Mouse (Mus musculus) heart, embryonic 14.5 days (tissue): ENCODE measurements around the gene Serpinb8. TPM values are rescaled to one million over a fixed set of nuclear protein-coding genes. Genes with fewer than 3 reads are reported as not detected.

Experiments
- ATAC-seq: fragments of 200-750 bp; cut with Nextera tagmentation; 2 replicates; pipeline ENCODE4 v1.8.0; 2017; ENCODE audit warnings: low read depth, moderate TSS enrichment; ENCODE audit not compliant: insufficient number of reproducible peaks, insufficient read depth, low FRiP score
- H3K27ac ChIP-seq, 2 experiments: fragments of 200-500 bp in 1 of 2; fragments of 300-500 bp in 1 of 2; sonication (generic) in 1 of 2; replicated peaks in 1 of 2; 2 replicates each; pipeline ENCODE4 v1.5.1; 2012 to 2014; ENCODE audit warnings: low read depth in 2 of 2, low read length in 2 of 2, control low read depth in 1 of 2, mild to moderate bottlenecking in 1 of 2, mixed read lengths in 1 of 2; ENCODE audit not compliant: control insufficient read depth in 1 of 2, insufficient read depth in 1 of 2
- H3K27me3 ChIP-seq: fragments of 300-500 bp; sonication (generic); 2 replicates; pipeline ENCODE4 v1.6.1; 2014; ENCODE audit warnings: mild to moderate bottlenecking, low read length, control low read depth; ENCODE audit not compliant: control insufficient read depth, insufficient read depth
- H3K36me3 ChIP-seq: fragments of 300-500 bp; sonication (generic); 2 replicates; pipeline ENCODE4 v1.6.1; 2014; ENCODE audit warnings: mild to moderate bottlenecking, control low read depth, low read length, mixed read lengths; ENCODE audit not compliant: control insufficient read depth, insufficient read depth
- H3K4me1 ChIP-seq, 2 experiments: fragments of 200-500 bp in 1 of 2; fragments of 300-500 bp in 1 of 2; sonication (generic) in 1 of 2; 2 replicates each; pipeline ENCODE4 v1.6.1; 2012 to 2014; ENCODE audit warnings: low read length in 2 of 2, control low read depth in 1 of 2, mixed read lengths in 1 of 2; ENCODE audit not compliant: control insufficient read depth in 2 of 2, insufficient read depth in 2 of 2
- H3K4me2 ChIP-seq: fragments of 300-500 bp; sonication (generic); 2 replicates; pipeline ENCODE4 v1.6.1; 2014; ENCODE audit warnings: mild to moderate bottlenecking, low read length
- H3K4me3 ChIP-seq, 2 experiments: fragments of 200-500 bp in 1 of 2; fragments of 300-500 bp in 1 of 2; sonication (generic) in 1 of 2; 2 replicates each; pipeline ENCODE4 v1.5.1; 2012 to 2014; ENCODE audit warnings: low read length in 2 of 2, mild to moderate bottlenecking in 2 of 2, control low read depth in 1 of 2, low read depth in 1 of 2, moderate library complexity in 1 of 2; ENCODE audit not compliant: control insufficient read depth in 1 of 2, insufficient read depth in 1 of 2
- H3K9ac ChIP-seq: fragments of 300-500 bp; sonication (generic); 2 replicates; pipeline ENCODE4 v1.6.1; 2014; ENCODE audit warnings: mild to moderate bottlenecking, low read length
- H3K9me3 ChIP-seq: fragments of 300-500 bp; sonication (generic); 2 replicates; pipeline ENCODE4 v1.6.1; 2016; ENCODE audit warnings: low read length, control low read depth; ENCODE audit not compliant: control insufficient read depth
- WGBS: fragments of 180-500 bp; shearing (Covaris S2); extraction: QIAGEN DNeasy Blood & Tissue Kit; methylation state at CpG from one replicate; pipeline ENCODE4 v1.1.7; 2014; 5-methylcytosine and 5-hydroxymethylcytosine counted together
- polyA plus RNA-seq: library from polyadenylated mRNA; unstranded; fragments of >200 nt; fragmentation: Nextera tagmentation; extraction: Ambion mirVana; gene quantifications from 2 replicates; pipeline ENCODE4 v1.2.1, GENCODE M21; 2014

Gene Serpinb8
- polyA plus RNA-seq, 1 experiment from 2014 or later = 3.1 TPM

GRCm38 (mm10) chr1:107598476-107598875 is 8.7 kb downstream of the Serpinb8 start:
- no peaks in the 10 kb centered on the region for H3K36me3 ChIP-seq
- no peak overlapping the region for H3K4me3 ChIP-seq
- no peak for ATAC-seq
- no peak overlapping the region for H3K9ac ChIP-seq
- no peak overlapping the region for H3K4me2 ChIP-seq
- H3K9me3 ChIP-seq = no peaks in the 10 kb centered on the region
- no peak overlapping the region for H3K27ac ChIP-seq
- no peaks in the 10 kb centered on the region for H3K27me3 ChIP-seq
- no peaks in the 10 kb centered on the region for H3K4me1 ChIP-seq

GRCm38 (mm10) chr1:107608942-107609341 is 19.1 kb downstream of the Serpinb8 start:
- no peak overlapping the region for H3K9ac ChIP-seq
- no peak overlapping the region for H3K27ac ChIP-seq
- no peak overlapping the region for H3K4me3 ChIP-seq
- H3K9me3 ChIP-seq = no peaks in the 10 kb centered on the region
- no peaks in the 10 kb centered on the region for H3K36me3 ChIP-seq
- H3K4me2 ChIP-seq = no peak overlapping the region
- H3K4me1 ChIP-seq = no peaks in the 10 kb centered on the region
- WGBS = 58% methylated on average over 1 of the region's 1 CpGs
- ATAC-seq = no peak
- H3K27me3 ChIP-seq = no peaks in the 10 kb centered on the region

- no peaks in the 10 kb centered on the region for H3K9me3 ChIP-seq
- no peak overlapping the region for H3K4me3 ChIP-seq
- ATAC-seq = no peak
- no peak overlapping the region for H3K27ac ChIP-seq
- WGBS = 83% methylated on average over 2 of the region's 2 CpGs
- H3K9ac ChIP-seq = no peak overlapping the region
- H3K36me3 ChIP-seq = no peaks in the 10 kb centered on the region
- no peaks in the 10 kb centered on the region for H3K4me1 ChIP-seq
- no peaks in the 10 kb centered on the region for H3K27me3 ChIP-seq
- no peak overlapping the region for H3K4me2 ChIP-seq
Measured at GRCm38 (mm10) chr1:107614087-107614486, 24.3 kb downstream of the Serpinb8 start.

- Histone ChIP-seq H3K4me1 (no peaks in the 10 kb centered on the region), H3K4me3 (no peak overlapping the region), H3K9ac (no peak overlapping the region), H3K36me3 (no peaks in the 10 kb centered on the region), H3K27ac (no peak overlapping the region), H3K9me3 (no peaks in the 10 kb centered on the region), H3K4me2 (no peak overlapping the region), H3K27me3 (no peaks in the 10 kb centered on the region)
- WGBS = 61% methylated on average over 4 of the region's 4 CpGs
- no peak for ATAC-seq
Measured at GRCm38 (mm10) chr1:107622017-107622416, 32.2 kb downstream of the Serpinb8 start.

- H3K9me3 ChIP-seq = no peaks in the 10 kb centered on the region
- H3K4me2 ChIP-seq = no peak overlapping the region
- H3K4me3 ChIP-seq = no peak overlapping the region
- H3K36me3 ChIP-seq = no peaks in the 10 kb centered on the region
- ATAC-seq = no peak
- no peak overlapping the region for H3K27ac ChIP-seq
- H3K4me1 ChIP-seq = no peaks in the 10 kb centered on the region
- no peaks in the 10 kb centered on the region for H3K27me3 ChIP-seq
- WGBS = 24% methylated on average over 4 of the region's 4 CpGs
- no peak overlapping the region for H3K9ac ChIP-seq
Measured at GRCm38 (mm10) chr1:107635936-107636335, 46.1 kb downstream of the Serpinb8 start.

GRCm38 (mm10) chr1:107638056-107638455 is 48.2 kb downstream of the Serpinb8 start:
- H3K4me1 ChIP-seq = no peaks in the 10 kb centered on the region
- no peak for ATAC-seq
- no peaks in the 10 kb centered on the region for H3K27me3 ChIP-seq
- WGBS = 83% methylated on average over 1 of the region's 1 CpGs
- no peak overlapping the region for H3K9ac ChIP-seq
- no peak overlapping the region for H3K4me2 ChIP-seq
- H3K36me3 ChIP-seq = no peaks in the 10 kb centered on the region
- no peak overlapping the region for H3K27ac ChIP-seq
- no peaks in the 10 kb centered on the region for H3K9me3 ChIP-seq
- no peak overlapping the region for H3K4me3 ChIP-seq

GRCm38 (mm10) chr1:107638459-107638858 is 48.7 kb downstream of the Serpinb8 start:
- Histone ChIP-seq H3K27me3 (no peaks in the 10 kb centered on the region), H3K4me2 (no peak overlapping the region), H3K36me3 (no peaks in the 10 kb centered on the region), H3K9ac (no peak overlapping the region), H3K9me3 (no peaks in the 10 kb centered on the region), H3K4me1 (no peaks in the 10 kb centered on the region), H3K4me3 (no peak overlapping the region), H3K27ac (no peak overlapping the region)
- 82% methylated on average over 3 of the region's 3 CpGs for WGBS
- ATAC-seq = no peak

GRCm38 (mm10) chr1:107642457-107643118 is 52.8 kb downstream of the Serpinb8 start:
- no peaks in the 10 kb centered on the region for H3K27me3 ChIP-seq
- no peak overlapping the region for H3K27ac ChIP-seq
- H3K4me2 ChIP-seq = no peak overlapping the region
- WGBS = 80% methylated on average over 2 of the region's 2 CpGs
- ATAC-seq = no peak
- no peaks in the 10 kb centered on the region for H3K9me3 ChIP-seq
- no peak overlapping the region for H3K4me3 ChIP-seq
- no peaks in the 10 kb centered on the region for H3K36me3 ChIP-seq
- H3K9ac ChIP-seq = no peak overlapping the region
- H3K4me1 ChIP-seq = peaks cover 2 to 13% of the 10 kb centered on the region in 2 experiments; a peak in 3 of 4 replicates
